Mouse (Mus musculus) forebrain, embryonic 15.5 days (tissue): ENCODE results near the gene Btbd1. TPM values are rescaled to one million over a fixed set of nuclear protein-coding genes. Genes with fewer than 3 reads are reported as not detected.

ENCODE experiments used
- ATAC-seq: fragments of 200-750 bp; cut with Nextera tagmentation; replicated peaks from 2 replicates; pipeline ENCODE4 v1.8.0; 2017; ENCODE audit warnings: mild to moderate bottlenecking, moderate TSS enrichment, moderate library complexity
- H3K27ac ChIP-seq: fragments of 300-500 bp; sonication (generic); replicated peaks from 2 replicates; pipeline ENCODE4 v1.5.1; 2015; ENCODE audit warnings: mild to moderate bottlenecking, inconsistent platforms
- H3K27me3 ChIP-seq: fragments of 300-500 bp; sonication (generic); 2 replicates; pipeline ENCODE4 v1.6.1; 2015; ENCODE audit warnings: inconsistent platforms
- H3K36me3 ChIP-seq: fragments of 300-500 bp; sonication (generic); 2 replicates; pipeline ENCODE4 v1.6.1; 2015; ENCODE audit warnings: mild to moderate bottlenecking, inconsistent platforms
- H3K4me1 ChIP-seq: fragments of 300-500 bp; sonication (generic); 2 replicates; pipeline ENCODE4 v1.6.1; 2015; ENCODE audit warnings: inconsistent platforms
- H3K4me2 ChIP-seq: fragments of 300-500 bp; sonication (generic); replicated peaks from 2 replicates; pipeline ENCODE4 v1.6.1; 2015; ENCODE audit warnings: mild to moderate bottlenecking, inconsistent platforms
- H3K4me3 ChIP-seq: fragments of 300-500 bp; sonication (generic); 2 replicates; pipeline ENCODE4 v1.5.1; 2015; ENCODE audit warnings: mild to moderate bottlenecking, inconsistent platforms
- H3K9ac ChIP-seq: fragments of 300-500 bp; sonication (generic); replicated peaks from 2 replicates; pipeline ENCODE4 v1.6.1; 2015; ENCODE audit warnings: mild to moderate bottlenecking, inconsistent platforms
- H3K9me3 ChIP-seq: fragments of 300-500 bp; sonication (generic); 2 replicates; pipeline ENCODE4 v1.6.1; 2016; ENCODE audit warnings: inconsistent platforms
- WGBS: fragments of 180-500 bp; shearing (Covaris S2); methylation state at CpG from one replicate; pipeline ENCODE4 v1.1.7; 2015; ENCODE audit warnings: mixed read lengths; 5-methylcytosine and 5-hydroxymethylcytosine counted together
- polyA plus RNA-seq: library from polyadenylated mRNA; unstranded; fragments of >200 nt; fragmentation: Nextera tagmentation; extraction: Ambion mirVana; gene quantifications from 2 replicates; pipeline ENCODE4 v1.2.1, GENCODE M21; 2015

The Btbd1 gene
- polyA plus RNA-seq, 1 experiment from 2014 or later, result 108 TPM

- Histone ChIP-seq H3K9me3 (no peaks in the 10 kb centered on the region), H3K27ac (no peak overlapping the region), H3K36me3 (no peaks in the 10 kb centered on the region), H3K4me3 (no peak overlapping the region), H3K4me2 (no peak overlapping the region), H3K9ac (no peak overlapping the region), H3K27me3 (peaks cover 10% of the 10 kb centered on the region; the same call in 1 of the 2 replicates), H3K4me1 (peaks cover 21% of the 10 kb centered on the region)
- 93% methylated on average over 2 of the region's 2 CpGs for WGBS
- ATAC-seq, result no peak
Observed at GRCm38 (mm10) chr7:81861461-81861860, 32.2 kb upstream of the Btbd1 start.

GRCm38 (mm10) chr7:81860996-81861395, 31.8 kb upstream of the Btbd1 start:
- Histone ChIP-seq H3K36me3 (no peaks in the 10 kb centered on the region), H3K27ac (no peak overlapping the region), H3K27me3 (peaks cover 10% of the 10 kb centered on the region; the same call in 1 of the 2 replicates), H3K9ac (no peak overlapping the region), H3K9me3 (no peaks in the 10 kb centered on the region), H3K4me3 (no peak overlapping the region), H3K4me2 (no peak overlapping the region), H3K4me1 (peaks cover 21% of the 10 kb centered on the region)
- no peak for ATAC-seq
- 80% methylated on average over 5 of the region's 5 CpGs for WGBS

GRCm38 (mm10) chr7:81860071-81860470, 30.8 kb upstream of the Btbd1 start:
- no peak for ATAC-seq

GRCm38 (mm10) chr7:81858968-81859721, 29.9 kb upstream of the Btbd1 start, which contains the start of gene Tm6sf1:
Gene Tm6sf1, plus strand, starts transcription at chr7:81859001.
- Histone ChIP-seq H3K27ac (no peak within 1 kb of the TSS), H3K4me2 (peak within 1 kb of the TSS; percentile 97), H3K9me3 (no peaks in the 10 kb centered on the region), H3K4me1 (peaks cover 21% of the 10 kb centered on the region), H3K9ac (peak within 1 kb of the TSS; percentile 54), H3K27me3 (peaks cover 10% of the 10 kb centered on the region; the same call in 1 of the 2 replicates), H3K4me3 (peak within 1 kb of the TSS; percentile 51), H3K36me3 (no peaks in the 10 kb centered on the region)
- ATAC-seq, result peak; percentile 71
- 1% methylated on average over 64 of the region's 64 CpGs for WGBS

More at GRCm38 (mm10) chr7:81860071-81860470, 30.8 kb upstream of the Btbd1 start:
- no peak overlapping the region for H3K27ac ChIP-seq
- H3K4me2 ChIP-seq, result no peak overlapping the region
- peaks cover 21% of the 10 kb centered on the region for H3K4me1 ChIP-seq
- peak overlapping the region; percentile 51 for H3K4me3 ChIP-seq
- no peaks in the 10 kb centered on the region for H3K9me3 ChIP-seq
- H3K9ac ChIP-seq, result no peak overlapping the region
- no peaks in the 10 kb centered on the region for H3K36me3 ChIP-seq
- H3K27me3 ChIP-seq, result peaks cover 10% of the 10 kb centered on the region; the same call in 1 of the 2 replicates
- WGBS, result 42% methylated on average over 11 of the region's 11 CpGs

GRCm38 (mm10) chr7:81858236-81858635, 29.0 kb upstream of the Btbd1 start:
- no peaks in the 10 kb centered on the region for H3K9me3 ChIP-seq
- H3K27me3 ChIP-seq, result peaks cover 10% of the 10 kb centered on the region; the same call in 1 of the 2 replicates
- no peak overlapping the region for H3K4me3 ChIP-seq
- ATAC-seq, result no peak
- H3K9ac ChIP-seq, result no peak overlapping the region
- H3K4me2 ChIP-seq, result peak overlapping the region; percentile 97; the same call in 1 of the 2 replicates
- H3K4me1 ChIP-seq, result peaks cover 21% of the 10 kb centered on the region
- H3K36me3 ChIP-seq, result no peaks in the 10 kb centered on the region
- 13% methylated on average over 9 of the region's 9 CpGs for WGBS
- H3K27ac ChIP-seq, result no peak overlapping the region

- no peak overlapping the region for H3K4me2 ChIP-seq
- H3K4me3 ChIP-seq, result no peak overlapping the region
- no peak overlapping the region for H3K27ac ChIP-seq
- peaks cover 21% of the 10 kb centered on the region for H3K4me1 ChIP-seq
- H3K27me3 ChIP-seq, result peaks cover 10% of the 10 kb centered on the region; the same call in 1 of the 2 replicates
- WGBS, result 75% methylated on average over 4 of the region's 4 CpGs
- H3K36me3 ChIP-seq, result no peaks in the 10 kb centered on the region
- H3K9ac ChIP-seq, result no peak overlapping the region
- no peak for ATAC-seq
- no peaks in the 10 kb centered on the region for H3K9me3 ChIP-seq
Observed at GRCm38 (mm10) chr7:81856221-81856620, 27.0 kb upstream of the Btbd1 start.

- Histone ChIP-seq H3K4me3 (no peak within 1 kb of the TSS), H3K4me2 (no peak within 1 kb of the TSS), H3K27me3 (peaks cover 10% of the 10 kb centered on the region; the same call in 1 of the 2 replicates), H3K9me3 (no peaks in the 10 kb centered on the region), H3K9ac (no peak within 1 kb of the TSS), H3K36me3 (no peaks in the 10 kb centered on the region), H3K4me1 (peaks cover 21% of the 10 kb centered on the region), H3K27ac (no peak within 1 kb of the TSS)
- ATAC-seq, result no peak
- 74% methylated on average over 1 of the region's 1 CpGs for WGBS
Observed at GRCm38 (mm10) chr7:81855694-81856093, 26.5 kb upstream of the Btbd1 start, which contains the start of gene Gm10160. Gene Gm10160, minus strand, starts transcription at chr7:81855794.

GRCm38 (mm10) chr7:81854568-81855307, 25.5 kb upstream of the Btbd1 start:
- no peak overlapping the region for H3K4me3 ChIP-seq
- 54% methylated on average over 8 of the region's 8 CpGs for WGBS
- no peak overlapping the region for H3K9ac ChIP-seq
- no peak overlapping the region for H3K4me2 ChIP-seq
- 0 out of 2 replicates have a peak, but pooled peaks have one; percentile 6 for ATAC-seq
- no peaks in the 10 kb centered on the region for H3K36me3 ChIP-seq
- no peaks in the 10 kb centered on the region for H3K9me3 ChIP-seq
- peaks cover 10% of the 10 kb centered on the region; the same call in 1 of the 2 replicates for H3K27me3 ChIP-seq
- H3K4me1 ChIP-seq, result peaks cover 14% of the 10 kb centered on the region
- H3K27ac ChIP-seq, result no peak overlapping the region

GRCm38 (mm10) chr7:81851706-81852105, 22.5 kb upstream of the Btbd1 start:
- Histone ChIP-seq H3K27me3 (no peaks in the 10 kb centered on the region), H3K36me3 (no peaks in the 10 kb centered on the region), H3K9ac (no peak overlapping the region), H3K4me3 (no peak overlapping the region), H3K27ac (no peak overlapping the region), H3K4me2 (no peak overlapping the region), H3K9me3 (no peaks in the 10 kb centered on the region), H3K4me1 (peaks cover 4% of the 10 kb centered on the region; the same call in 1 of the 2 replicates)
- ATAC-seq, result no peak
- WGBS, result 91% methylated on average over 3 of the region's 3 CpGs

GRCm38 (mm10) chr7:81850171-81850570, 20.9 kb upstream of the Btbd1 start:
- Histone ChIP-seq H3K9me3 (no peaks in the 10 kb centered on the region), H3K27ac (no peak overlapping the region), H3K36me3 (no peaks in the 10 kb centered on the region), H3K27me3 (no peaks in the 10 kb centered on the region), H3K9ac (no peak overlapping the region), H3K4me1 (peaks cover 4% of the 10 kb centered on the region; the same call in 1 of the 2 replicates), H3K4me2 (no peak overlapping the region), H3K4me3 (no peak overlapping the region)
- WGBS, result 87% methylated on average over 6 of the region's 6 CpGs
- ATAC-seq, result no peak

- Histone ChIP-seq H3K4me2 (no peak overlapping the region), H3K36me3 (no peaks in the 10 kb centered on the region), H3K9ac (no peak overlapping the region), H3K27me3 (no peaks in the 10 kb centered on the region), H3K4me1 (peaks cover 4% of the 10 kb centered on the region; the same call in 1 of the 2 replicates), H3K27ac (no peak overlapping the region), H3K9me3 (no peaks in the 10 kb centered on the region), H3K4me3 (no peak overlapping the region)
- ATAC-seq, result no peak
- 94% methylated on average over 7 of the region's 7 CpGs for WGBS
Observed at GRCm38 (mm10) chr7:81849633-81850032, 20.4 kb upstream of the Btbd1 start.

- Histone ChIP-seq H3K9ac (no peak overlapping the region), H3K4me1 (peaks cover 4% of the 10 kb centered on the region; the same call in 1 of the 2 replicates), H3K36me3 (no peaks in the 10 kb centered on the region), H3K9me3 (no peaks in the 10 kb centered on the region), H3K27ac (no peak overlapping the region), H3K4me3 (no peak overlapping the region), H3K27me3 (no peaks in the 10 kb centered on the region), H3K4me2 (no peak overlapping the region)
- WGBS, result 96% methylated on average over 5 of the region's 5 CpGs
- ATAC-seq, result no peak
Observed at GRCm38 (mm10) chr7:81849214-81849613, 20.0 kb upstream of the Btbd1 start.
